Mouse (Mus musculus) liver, postnatal 0 days (tissue): ENCODE data around the gene Epha7. TPM values are rescaled to one million over a fixed set of nuclear protein-coding genes. Genes with fewer than 3 reads are reported as not detected.

ENCODE experiments used
- ATAC-seq: fragments of 200-750 bp; cut with Nextera tagmentation; 2 replicates; pipeline ENCODE4 v1.8.0; 2017; ENCODE audit warnings: mild to moderate bottlenecking, moderate library complexity
- DNase-seq: peaks from one replicate; pipeline ENCODE4 v3.0.0-alpha.2; 2016
- H3K27ac ChIP-seq: fragments of 300-500 bp; sonication (generic); 2 replicates; pipeline ENCODE4 v1.5.1; 2014; ENCODE audit warnings: antibody characterized with exemption, moderate library complexity, mild to moderate bottlenecking, low read depth
- H3K27me3 ChIP-seq: fragments of 300-500 bp; sonication (generic); 2 replicates; pipeline ENCODE4 v1.6.1; 2014; ENCODE audit warnings: low read length, control low read depth, mixed read lengths; ENCODE audit not compliant: insufficient read depth
- H3K36me3 ChIP-seq: fragments of 300-500 bp; sonication (generic); replicated peaks from 2 replicates; pipeline ENCODE4 v1.6.1; 2014; ENCODE audit warnings: mild to moderate bottlenecking, control low read depth, low read length, moderate library complexity, mixed read lengths; ENCODE audit not compliant: insufficient read depth
- H3K4me1 ChIP-seq: fragments of 300-500 bp; sonication (generic); 2 replicates; pipeline ENCODE4 v1.6.1; 2014; ENCODE audit warnings: antibody characterized with exemption, mild to moderate bottlenecking, control low read depth; ENCODE audit not compliant: insufficient read depth
- H3K4me2 ChIP-seq: fragments of 300-500 bp; sonication (generic); 2 replicates; pipeline ENCODE4 v1.6.1; 2014; ENCODE audit warnings: low read depth, mild to moderate bottlenecking, low read length, moderate library complexity, mixed read lengths
- H3K4me3 ChIP-seq: fragments of 300-500 bp; sonication (generic); 2 replicates; pipeline ENCODE4 v1.5.1; 2014; ENCODE audit warnings: low read depth, low read length
- H3K9ac ChIP-seq: fragments of 300-500 bp; sonication (generic); replicated peaks from 2 replicates; pipeline ENCODE4 v1.6.1; 2014; ENCODE audit warnings: mild to moderate bottlenecking, moderate library complexity
- H3K9me3 ChIP-seq: fragments of 300-500 bp; sonication (generic); 2 replicates; pipeline ENCODE4 v1.6.1; 2016; ENCODE audit warnings: mild to moderate bottlenecking, control low read depth, low read length, mixed read lengths
- CTCF ChIP-seq: sonication (generic); IDR thresholded peaks from 2 replicates; pipeline ENCODE4 v1.5.1; 2016; ENCODE audit warnings: antibody characterized with exemption, low read depth
- EP300 ChIP-seq: IDR thresholded peaks from 2 replicates; pipeline ENCODE4 v1.6.1; 2016; ENCODE audit warnings: antibody characterized with exemption, low read depth, mild to moderate bottlenecking
- WGBS: fragments of 180-500 bp; shearing (Covaris S2); extraction: QIAGEN DNeasy Blood & Tissue Kit; methylation state at CpG from one replicate; pipeline ENCODE4 v1.1.7; 2014; ENCODE audit not compliant: insufficient replicate concordance; 5-methylcytosine and 5-hydroxymethylcytosine counted together
- polyA plus RNA-seq: library from polyadenylated mRNA; unstranded; fragments of >200 nt; fragmentation: Nextera tagmentation; extraction: Ambion mirVana; gene quantifications from 2 replicates; pipeline ENCODE4 v1.2.1, GENCODE M21; 2015

The Epha7 gene
- polyA plus RNA-seq, 1 experiment from 2014 or later = 1.2 TPM

- ATAC-seq (no peak), DNase-seq (no peak)
- Histone ChIP-seq H3K9ac (no peak overlapping the region), H3K36me3 (no peaks in the 10 kb centered on the region), H3K27me3 (no peaks in the 10 kb centered on the region), H3K9me3 (no peaks in the 10 kb centered on the region), H3K27ac (no peak overlapping the region), H3K4me1 (no peaks in the 10 kb centered on the region), H3K4me3 (no peak overlapping the region), H3K4me2 (no peak overlapping the region)
- WGBS = 81% methylated on average over 11 of the region's 11 CpGs
- TF ChIP-seq EP300 (no peak), CTCF (no peak)
Observed at GRCm38 (mm10) chr4:28935567-28935966, 122.6 kb downstream of the Epha7 start.

DNA sequence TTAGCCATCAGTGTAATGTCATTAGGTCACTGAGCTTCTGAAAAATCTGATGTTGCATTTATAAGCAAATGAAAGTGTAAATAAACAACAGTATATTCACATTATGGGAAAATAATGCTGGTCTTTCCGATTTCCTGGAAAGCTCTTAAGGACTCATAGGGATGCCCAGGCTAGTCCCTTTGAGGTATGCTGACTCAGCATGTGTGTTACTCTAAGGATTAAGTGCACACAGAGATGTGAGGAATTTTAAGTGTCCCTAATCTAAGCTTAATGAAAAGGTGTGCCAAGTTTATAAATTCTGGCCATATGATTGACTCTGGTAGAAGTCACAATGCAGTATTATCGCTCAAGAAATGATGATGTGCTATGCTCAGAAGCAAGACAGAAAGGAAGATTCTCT, 127.8 kb downstream of the Epha7 start:
- Histone ChIP-seq H3K4me1 (no peaks in the 10 kb centered on the region), H3K9ac (no peak overlapping the region), H3K4me2 (no peak overlapping the region), H3K9me3 (no peaks in the 10 kb centered on the region), H3K4me3 (no peak overlapping the region), H3K27me3 (no peaks in the 10 kb centered on the region), H3K27ac (no peak overlapping the region), H3K36me3 (no peaks in the 10 kb centered on the region)
- DNase-seq = no peak
- no peak for ATAC-seq
- TF ChIP-seq EP300 (no peak), CTCF (no peak)
- 92% methylated on average over 2 of the region's 2 CpGs for WGBS

DNA sequence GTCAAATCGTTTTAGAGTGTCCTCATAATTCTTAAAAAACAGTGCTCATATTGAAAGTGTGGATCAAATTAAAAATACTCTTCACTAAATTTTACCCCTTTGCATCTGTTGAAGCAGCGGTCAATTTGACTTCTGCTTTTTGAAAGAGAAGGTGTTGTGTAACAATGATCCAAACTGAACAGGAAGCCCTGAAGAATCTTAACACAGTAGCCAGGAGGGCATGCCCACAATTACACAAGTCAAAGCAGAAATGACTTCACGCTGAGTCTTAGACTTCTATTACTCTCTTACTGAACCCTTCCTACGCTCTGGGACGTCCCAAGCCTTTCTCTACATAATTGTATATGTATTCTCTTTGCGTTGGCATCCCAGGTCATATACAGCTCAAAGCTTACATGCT, 131.3 kb downstream of the Epha7 start:
- Histone ChIP-seq H3K36me3 (no peaks in the 10 kb centered on the region), H3K27me3 (no peaks in the 10 kb centered on the region), H3K4me2 (no peak overlapping the region), H3K9me3 (no peaks in the 10 kb centered on the region), H3K27ac (no peak overlapping the region), H3K4me1 (no peaks in the 10 kb centered on the region), H3K9ac (no peak overlapping the region), H3K4me3 (no peak overlapping the region)
- ATAC-seq (peak; percentile 62), DNase-seq (no peak)
- 41% methylated on average over 6 of the region's 6 CpGs for WGBS
- TF ChIP-seq EP300 (no peak), CTCF (no peak)

DNA sequence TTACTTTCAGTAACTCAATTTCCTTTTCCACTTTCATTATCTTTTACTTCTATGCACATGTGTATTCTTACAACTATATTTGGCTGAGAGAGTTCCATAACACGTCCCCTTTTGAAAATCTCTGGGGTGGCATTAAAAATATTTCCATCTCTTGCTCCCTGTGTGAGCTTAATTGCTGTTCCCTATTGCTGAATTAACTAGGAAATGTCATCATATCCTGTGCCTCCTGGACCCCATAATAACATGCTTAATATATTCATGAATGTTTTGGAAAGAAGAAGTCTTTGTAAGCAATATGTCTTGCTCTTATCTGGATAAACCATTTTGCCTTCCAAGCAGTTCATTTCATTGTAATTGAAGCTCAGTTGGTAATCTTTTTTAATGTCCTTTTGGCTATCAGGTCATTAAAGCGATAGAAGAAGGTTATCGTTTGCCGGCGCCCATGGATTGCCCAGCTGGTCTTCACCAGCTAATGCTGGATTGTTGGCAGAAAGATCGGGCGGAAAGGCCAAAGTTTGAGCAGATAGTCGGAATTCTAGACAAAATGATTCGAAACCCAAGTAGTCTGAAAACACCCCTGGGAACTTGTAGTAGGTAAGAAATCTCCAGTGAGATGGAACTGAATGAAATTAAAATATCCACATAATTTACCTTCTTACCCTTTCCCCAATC, 148.1 kb downstream of the Epha7 start:
- no peak overlapping the region for H3K4me3 ChIP-seq
- H3K4me1 ChIP-seq = no peaks in the 10 kb centered on the region
- no peak overlapping the region for H3K9ac ChIP-seq
- no peak overlapping the region for H3K4me2 ChIP-seq
- no peaks in the 10 kb centered on the region for H3K27me3 ChIP-seq
- 78% methylated on average over 9 of the region's 9 CpGs for WGBS
- TF ChIP-seq CTCF = no peak
- TF ChIP-seq EP300 = no peak
- no peaks in the 10 kb centered on the region for H3K9me3 ChIP-seq
- DNase-seq = no peak
- H3K27ac ChIP-seq = no peak overlapping the region
- ATAC-seq = no peak
- no peaks in the 10 kb centered on the region for H3K36me3 ChIP-seq

DNA sequence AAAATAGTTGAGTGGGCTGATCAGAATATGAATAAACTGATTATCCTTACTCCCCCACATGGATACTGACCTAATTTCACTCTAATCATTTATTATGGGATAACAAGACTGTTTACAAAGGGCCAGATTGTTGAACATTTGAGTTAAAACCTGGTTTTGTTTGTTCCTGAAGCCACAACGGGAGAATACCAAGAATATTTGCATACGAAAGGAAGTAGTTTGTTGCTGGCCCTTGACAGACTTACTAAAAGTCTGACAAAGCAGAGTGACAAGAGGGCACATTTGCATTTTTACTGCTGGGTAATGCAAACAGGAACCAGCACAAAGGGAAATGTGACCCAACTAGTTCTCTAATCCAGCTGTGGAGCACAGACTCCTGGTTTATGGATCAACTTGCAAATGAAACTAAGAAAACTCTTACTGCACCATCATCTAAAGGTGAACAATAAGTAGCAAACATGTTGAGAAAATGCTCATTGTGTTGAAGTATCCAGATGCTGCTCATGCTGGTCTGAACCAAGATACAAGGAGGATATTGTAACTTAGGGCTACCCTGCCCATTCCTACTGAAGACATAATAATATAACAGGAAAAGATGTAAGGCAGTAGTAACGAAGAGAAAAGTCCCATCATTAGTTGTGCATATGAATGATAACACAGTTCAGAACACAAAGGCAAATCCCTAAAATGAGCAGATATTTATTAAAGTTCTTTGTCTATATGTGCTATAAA, 154.8 kb downstream of the Epha7 start:
- no peaks in the 10 kb centered on the region for H3K9me3 ChIP-seq
- H3K27me3 ChIP-seq = no peaks in the 10 kb centered on the region
- DNase-seq (no peak), ATAC-seq (no peak)
- no peak overlapping the region for H3K4me3 ChIP-seq
- H3K4me2 ChIP-seq = no peak overlapping the region
- no peak overlapping the region for H3K9ac ChIP-seq
- H3K36me3 ChIP-seq = no peaks in the 10 kb centered on the region
- TF ChIP-seq EP300 = no peak
- no peak for TF ChIP-seq CTCF
- H3K4me1 ChIP-seq = no peaks in the 10 kb centered on the region
- no peak overlapping the region for H3K27ac ChIP-seq
- 48% methylated on average over 3 of the region's 3 CpGs for WGBS

- Histone ChIP-seq H3K4me1 (no peaks in the 10 kb centered on the region), H3K36me3 (no peaks in the 10 kb centered on the region), H3K4me3 (no peak overlapping the region), H3K4me2 (no peak overlapping the region), H3K9me3 (no peaks in the 10 kb centered on the region), H3K27ac (no peak overlapping the region), H3K9ac (no peak overlapping the region), H3K27me3 (no peaks in the 10 kb centered on the region)
- no peak for ATAC-seq
- TF ChIP-seq EP300 (no peak), CTCF (no peak)
- DNase-seq = no peak
- 56% methylated on average over 3 of the region's 3 CpGs for WGBS
Observed at GRCm38 (mm10) chr4:28998462-28999286, 185.7 kb downstream of the Epha7 start.
